Mouse (Mus musculus): ENCODE results near the gene Ripply2. TPM values are rescaled to one million over a fixed set of nuclear protein-coding genes. Genes with fewer than 3 reads are reported as not detected.
A peak's percentile ranks its signal among the peaks of the same experiment; 100 is the strongest.
"Not testable (repeated sequence)": the region's sequence is repeated elsewhere in the genome, so short reads cannot be mapped to it uniquely, and the experiment has no call there.

The Ripply2 gene
- total RNA-seq (2021) = 1 to 10 TPM; 1.8 to 2.3 TPM
- 1.1 and 1.9 TPM in 2 replicates for polyA plus RNA-seq (2012; rRNA removed)
- long read RNA-seq = 0 reads

DNA sequence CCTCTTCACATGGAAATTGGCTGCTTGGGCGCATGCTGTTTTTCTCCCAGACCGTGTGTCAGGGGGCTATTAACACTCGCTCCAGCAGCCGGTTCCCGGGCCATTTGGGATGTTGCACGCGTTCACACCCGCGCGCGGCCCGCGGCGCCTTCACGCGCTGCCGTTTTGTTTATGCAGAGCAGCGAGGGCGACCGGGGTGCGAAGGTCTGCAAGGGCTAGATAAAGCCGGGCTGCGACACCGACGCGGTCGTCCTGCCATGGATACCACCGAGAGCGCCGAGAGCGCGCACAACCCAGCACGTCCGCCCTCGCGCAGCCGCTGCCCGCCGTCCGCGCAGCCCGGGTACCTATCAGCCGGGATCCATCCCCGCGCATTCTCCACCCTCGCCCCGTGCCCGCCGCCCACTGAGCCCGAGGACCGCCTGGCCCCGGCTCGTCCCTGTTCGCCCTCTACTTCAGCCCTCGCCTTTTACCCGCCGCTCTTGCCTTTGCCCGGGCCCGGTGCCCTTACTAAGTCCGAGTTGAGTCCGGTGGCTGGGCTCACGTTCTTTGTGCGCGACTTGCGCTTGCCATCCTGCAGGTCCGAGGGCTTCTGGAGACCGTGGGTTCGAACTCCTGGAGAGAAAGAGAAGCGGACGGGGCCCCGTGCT is at the start of gene Ripply2:
Ripply2 (plus strand) TSS at position 250 of the 650 bp plus-strand sequence.
- peak; percentile 43 for DNase-seq

DNA sequence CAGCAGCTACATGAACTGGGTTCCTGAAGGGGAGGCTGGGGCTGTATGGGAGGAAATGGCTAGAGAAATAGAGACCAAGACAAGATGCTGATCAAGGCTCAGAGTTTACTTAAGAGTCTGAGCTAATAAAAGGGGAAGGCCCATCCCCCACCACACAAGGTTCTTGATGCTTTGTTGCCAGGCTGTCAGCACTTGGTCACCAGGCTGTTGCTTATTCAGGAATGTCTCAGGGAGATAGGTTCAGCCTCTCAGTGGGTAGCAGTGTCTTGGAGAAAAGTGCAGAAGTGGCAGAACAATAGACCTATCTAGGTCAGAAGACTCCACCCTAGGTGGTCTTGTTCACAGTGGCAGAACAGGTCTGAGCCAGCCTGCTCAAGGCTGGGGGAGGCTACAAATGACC is 42.9 kb upstream of the Ripply2 start:
- DNase-seq = not testable (repeated sequence)

DNA sequence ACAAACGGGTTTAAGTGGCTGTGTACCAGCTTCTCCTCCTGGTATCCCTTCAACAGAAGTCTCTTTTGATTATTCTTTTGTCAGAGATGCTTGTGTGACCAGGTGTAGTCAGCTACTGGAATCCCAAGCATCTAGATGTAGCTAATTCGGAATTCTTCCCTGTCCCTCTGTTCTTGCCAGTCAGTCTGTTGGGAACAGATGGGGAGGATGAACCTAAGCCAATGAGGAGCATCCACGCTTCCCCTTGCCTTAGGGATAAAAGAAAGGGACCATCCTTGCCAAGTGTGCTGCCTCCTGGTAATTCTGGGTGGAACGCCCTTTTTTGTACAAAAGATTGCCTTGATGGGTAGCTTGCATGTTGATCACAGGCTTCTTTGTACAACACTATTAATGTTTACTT is 41.8 kb upstream of the Ripply2 start:
- DNase-seq = no peak

DNA sequence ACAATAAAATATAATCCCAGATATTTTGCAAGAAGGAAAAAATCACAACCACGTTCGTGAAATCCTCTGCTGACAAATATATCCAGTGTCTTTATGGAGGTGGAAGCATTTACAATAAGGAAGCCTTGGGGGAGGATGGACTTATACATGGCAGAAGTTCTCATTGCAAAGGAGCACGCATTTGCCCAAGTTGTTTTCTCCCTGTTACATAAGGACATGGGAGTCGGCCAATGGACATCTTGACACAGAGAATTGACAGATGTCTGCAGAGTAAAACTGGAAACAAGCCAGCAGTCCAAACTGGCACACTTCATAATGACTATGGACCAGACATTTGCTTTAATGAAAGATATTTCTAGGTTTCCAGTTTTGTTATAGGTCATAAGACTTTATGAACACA is 38.4 kb upstream of the Ripply2 start:
- DNase-seq = peak; percentile 38

DNA sequence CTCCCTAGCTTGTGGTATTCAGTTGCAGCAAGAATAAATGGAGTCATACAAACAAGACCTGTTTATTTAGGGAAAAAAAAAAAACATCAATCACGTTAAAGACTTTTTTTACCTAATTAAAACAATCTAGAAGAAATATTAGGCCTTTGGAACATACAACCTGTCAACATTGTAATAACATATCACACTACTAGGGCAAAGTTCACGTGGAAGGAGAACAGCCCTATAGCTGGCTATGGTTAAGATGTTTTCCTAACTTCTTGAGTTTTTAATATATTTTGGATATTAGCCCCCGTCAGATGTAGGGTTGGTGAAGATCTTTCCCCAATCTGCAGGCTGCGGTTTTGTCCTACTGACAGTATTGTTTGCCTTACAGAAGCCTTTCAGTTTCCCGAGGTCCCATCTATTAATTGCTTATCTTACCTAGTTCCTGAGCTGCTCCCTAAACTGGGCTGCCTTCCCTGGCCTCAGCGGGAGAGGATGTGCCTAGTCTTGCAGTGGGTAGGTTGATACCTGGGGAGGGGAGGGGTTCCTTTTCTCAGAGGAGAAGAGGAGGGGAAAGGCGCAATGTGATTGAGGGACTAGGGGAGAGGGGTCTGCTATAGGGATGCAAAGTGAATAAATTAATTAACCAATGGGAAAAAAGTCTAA is 37.0 kb upstream of the Ripply2 start:
- DNase-seq = no peak

DNA sequence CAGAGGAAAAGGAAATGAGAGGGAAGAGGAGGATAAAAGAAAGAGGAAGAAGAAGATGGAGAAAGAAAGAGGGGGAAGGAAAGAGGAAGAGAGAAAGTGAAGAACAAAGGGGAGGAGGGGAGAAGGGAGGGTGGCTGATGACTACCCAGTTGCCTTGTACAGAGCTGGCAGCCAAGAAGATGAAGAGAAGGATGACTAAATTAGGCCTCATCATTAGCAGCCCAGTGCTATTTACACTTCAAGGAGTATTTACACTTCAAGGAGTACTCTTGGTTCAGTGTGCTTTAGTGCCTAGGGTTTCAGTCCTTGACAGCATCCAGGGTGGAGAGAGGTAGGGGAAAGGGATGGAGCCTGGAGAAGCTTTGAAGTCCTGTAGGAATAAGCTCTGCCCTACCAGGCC is 35.3 kb upstream of the Ripply2 start:
- DNase-seq = no peak

DNA sequence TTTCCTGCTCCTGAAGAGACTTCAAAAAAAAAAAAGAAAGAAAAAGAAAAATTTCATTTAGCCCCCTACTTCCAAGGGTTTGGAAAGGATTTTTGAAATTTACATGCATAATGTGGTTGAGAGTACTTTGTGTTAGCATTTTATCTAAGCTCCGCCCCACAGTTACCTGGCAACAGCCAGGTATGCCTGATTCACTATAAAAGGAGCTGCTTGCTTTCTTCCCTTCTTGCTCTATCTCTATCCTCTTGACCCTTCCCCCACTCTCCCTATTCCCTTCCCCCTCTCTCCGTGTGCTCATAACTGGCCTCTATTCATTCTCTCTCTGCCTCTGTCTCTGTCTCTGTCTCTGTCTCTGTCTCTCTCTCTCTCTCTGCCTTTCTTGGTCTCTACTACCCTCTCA is 34.4 kb upstream of the Ripply2 start:
- no peak for DNase-seq

DNA sequence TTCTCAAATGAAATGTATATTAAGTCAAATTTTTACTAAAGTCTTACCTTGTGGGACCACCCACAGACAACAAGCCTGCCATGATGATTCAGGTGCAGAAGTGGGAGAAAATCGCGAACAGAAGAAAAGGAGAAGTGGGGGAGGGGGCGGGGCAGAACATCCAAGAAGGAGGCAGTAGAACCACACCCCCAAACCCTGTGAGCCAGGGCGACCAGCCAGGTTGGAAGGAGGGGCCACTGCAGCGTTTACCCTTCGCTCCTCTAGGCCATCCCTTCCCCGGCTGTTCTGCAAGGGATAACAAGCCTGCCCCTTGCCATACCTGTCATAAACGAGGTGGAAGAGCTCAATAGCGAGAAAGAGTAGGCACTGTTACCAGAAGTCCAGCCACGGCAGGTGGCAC is 33.8 kb upstream of the Ripply2 start:
- DNase-seq = no peak

DNA sequence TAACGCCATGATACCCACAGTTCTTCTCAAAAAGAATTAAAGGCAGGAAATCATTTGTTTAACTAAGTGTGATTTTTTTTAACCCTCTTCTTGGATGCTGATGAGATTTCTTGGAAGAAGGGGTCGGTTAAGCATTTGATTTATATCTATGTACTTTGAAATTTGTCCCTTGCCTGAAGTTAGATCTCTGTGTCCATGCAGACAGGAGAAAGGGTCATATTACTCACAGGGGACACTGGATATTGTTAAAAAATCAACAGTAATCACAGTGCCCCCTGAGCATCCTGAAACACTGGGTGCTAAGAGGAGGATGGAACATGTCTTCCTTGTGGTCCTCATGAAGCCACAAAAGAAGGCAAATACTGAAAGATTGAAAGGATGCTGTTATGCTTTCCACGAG is 30.8 kb upstream of the Ripply2 start:
- DNase-seq = no peak

DNA sequence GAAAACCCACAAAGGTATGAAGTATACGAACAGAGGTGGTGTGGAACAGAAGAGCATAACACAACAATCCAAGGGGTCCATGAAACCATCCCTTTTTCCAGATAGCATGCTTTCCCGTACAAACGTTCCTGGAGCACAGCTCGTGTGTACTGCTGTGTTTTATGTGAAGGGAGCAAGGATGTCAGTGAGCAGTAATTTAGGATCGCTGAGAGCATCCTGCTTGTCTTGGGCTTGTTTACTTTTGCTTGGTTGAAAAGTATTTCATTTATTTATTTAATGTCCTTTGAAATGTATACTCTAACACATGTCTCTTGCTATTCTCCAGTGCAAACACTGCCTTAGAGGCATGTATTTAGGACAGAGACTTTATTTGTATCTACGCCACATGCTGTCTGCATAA is 30.2 kb upstream of the Ripply2 start:
- DNase-seq = no peak

DNA sequence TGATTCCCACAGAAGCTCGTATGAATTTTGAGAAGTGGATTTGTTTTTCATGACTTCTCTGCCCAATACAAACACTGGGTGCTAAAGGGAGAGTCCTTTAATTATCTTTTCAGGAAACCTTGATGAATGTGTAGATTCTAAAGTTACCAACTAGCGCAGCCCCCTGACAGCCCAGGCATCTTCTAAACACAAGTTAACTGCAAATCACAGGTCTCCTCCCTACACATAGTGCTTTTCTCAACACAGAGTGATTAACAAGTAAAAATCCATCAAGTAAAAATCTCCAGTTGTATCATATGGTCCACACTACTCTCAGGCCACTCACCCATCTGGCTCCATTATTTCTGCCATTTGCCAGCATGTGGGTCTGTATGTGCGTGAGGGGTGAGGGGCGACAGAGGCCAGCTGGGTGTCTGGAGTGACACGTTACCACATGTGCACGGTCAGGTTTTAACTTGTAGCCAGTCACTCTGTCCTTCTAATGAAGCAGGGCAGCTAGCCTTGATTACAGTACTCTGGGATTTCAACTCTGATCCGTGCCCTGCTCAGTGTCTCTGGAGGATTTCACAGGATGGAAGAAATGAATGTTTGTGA is 28.5 kb upstream of the Ripply2 start:
- no peak for DNase-seq

DNA sequence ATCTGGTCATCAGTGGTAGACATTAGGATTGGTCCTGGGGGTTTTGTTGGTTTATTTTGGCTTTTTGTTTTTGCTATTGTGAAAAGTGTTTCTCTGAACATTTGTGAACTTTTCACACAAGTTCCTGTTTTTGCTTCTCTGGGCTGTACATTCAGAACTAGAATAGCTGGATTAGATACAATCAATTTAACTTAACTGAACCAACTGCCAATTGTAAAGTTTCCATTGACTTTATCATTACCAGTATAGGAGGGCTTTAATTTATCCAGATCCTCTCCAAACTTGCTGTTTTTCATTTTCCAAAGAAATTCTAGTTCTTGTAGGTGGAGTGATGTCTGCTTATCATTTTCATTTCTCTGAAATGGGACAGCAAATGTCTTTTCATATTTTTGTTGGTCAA is 25.5 kb upstream of the Ripply2 start:
- DNase-seq = no peak

DNA sequence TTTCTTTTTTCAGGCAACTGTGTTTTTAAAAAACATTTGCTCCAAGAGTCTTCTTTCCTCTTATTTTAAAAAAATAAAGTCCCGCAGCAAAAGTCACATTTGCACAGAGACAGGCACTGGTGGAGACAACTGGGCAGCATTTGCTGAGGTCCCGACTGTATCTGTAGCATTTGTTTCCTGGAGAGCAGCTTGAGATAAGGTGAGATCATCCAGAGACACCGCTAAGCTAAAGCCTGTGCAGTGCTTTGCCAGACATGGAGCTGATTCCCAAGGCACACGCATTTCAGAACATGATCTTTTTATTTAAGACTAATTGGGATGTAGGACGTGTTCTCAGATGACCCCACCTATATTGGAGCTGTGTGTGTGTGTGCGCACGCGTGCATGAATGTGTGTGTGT is 23.6 kb upstream of the Ripply2 start:
- no peak for DNase-seq

DNA sequence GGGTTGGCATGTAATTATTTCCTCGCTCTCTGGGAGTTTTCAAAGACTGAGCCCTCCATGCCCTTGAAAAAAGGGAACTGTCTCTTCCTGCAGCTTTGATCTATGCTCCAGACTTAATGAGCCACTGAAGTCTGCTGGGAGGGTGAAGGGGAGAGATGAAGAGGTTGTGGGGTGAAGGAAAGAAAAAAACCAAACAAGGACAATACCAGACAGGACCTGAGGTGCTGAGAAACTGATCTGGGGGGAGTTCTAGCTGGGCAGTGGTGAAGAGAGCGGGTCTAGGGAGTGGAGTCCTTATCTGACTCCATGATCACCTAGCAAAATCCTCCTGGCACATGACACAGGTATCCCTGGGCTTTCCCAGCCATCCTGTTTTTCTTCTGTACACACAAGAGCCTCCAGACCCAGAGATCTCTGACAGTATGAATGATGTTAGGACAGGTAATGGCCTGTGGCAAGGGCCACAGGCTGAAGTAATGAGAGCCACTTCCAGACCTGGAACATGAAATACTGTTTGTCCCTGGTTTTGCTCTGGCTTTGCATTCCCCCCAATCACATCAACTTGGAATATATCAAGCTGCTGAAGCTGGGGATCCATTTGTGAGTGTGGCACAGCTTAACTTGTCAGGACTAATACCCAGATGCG is 18.2 kb upstream of the Ripply2 start:
- DNase-seq = no peak

DNA sequence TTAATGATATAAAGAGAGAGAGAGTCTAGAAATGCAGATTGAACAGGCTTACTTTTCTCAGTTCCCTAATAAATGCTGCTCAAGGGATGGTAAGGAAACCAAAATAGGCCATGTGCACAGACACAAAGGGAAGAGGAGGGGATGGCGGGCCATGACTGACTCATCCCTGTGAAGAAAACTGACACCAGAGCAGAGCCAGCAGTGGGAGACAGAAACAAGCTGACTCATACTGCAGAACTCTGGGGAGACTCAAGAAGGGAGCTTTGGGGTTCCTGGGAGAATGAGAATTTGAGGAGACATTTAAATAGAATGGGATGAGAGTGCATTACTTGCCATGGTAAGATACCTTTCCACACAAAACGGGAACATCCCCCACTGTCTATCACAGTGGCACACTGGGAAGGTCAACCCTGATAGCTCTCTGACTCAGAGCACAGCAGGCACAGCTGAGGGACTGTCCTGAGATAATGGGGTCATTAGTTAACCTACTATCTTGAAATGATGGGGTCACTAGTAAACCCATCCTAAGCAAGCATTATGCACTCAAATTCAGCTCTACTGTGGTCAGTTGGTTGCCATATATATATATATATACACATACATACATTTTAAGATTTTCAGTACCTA is 15.3 kb upstream of the Ripply2 start:
- peak; percentile 81 for DNase-seq

DNA sequence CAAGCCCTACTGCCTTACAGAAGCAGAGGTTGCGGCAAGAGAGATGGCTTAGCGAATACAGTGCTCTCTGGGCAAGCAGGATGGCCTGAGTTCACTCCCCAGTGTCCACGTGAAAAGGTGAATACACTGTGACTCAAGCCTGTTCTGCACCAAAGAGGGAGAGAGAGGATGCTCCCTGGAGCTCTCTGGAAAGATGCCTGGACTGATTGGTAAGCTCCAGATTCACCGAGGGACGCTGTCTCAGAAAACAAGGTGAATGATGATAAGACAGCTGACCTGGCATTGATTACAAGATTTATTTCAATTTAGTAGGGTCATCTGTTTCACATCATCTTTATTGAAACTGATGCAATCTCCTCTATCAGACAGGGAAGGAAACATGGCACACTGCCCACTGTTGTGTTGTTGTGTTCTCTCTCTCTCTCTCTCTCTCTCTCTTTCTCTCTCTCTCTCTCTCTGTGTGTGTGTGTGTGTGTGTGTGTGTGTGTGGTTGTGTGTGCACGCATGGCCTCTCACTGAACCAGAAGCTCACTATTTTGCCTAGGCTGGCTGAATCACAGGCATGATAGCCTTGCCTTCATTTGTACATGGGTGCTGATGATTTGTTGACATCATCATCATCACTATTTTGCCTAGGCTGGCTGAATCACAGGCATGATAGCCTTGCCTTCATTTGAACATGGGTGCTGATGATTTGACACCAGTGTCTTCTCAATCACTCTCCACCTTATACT is 10.5 kb upstream of the Ripply2 start:
- peak; percentile 25 for DNase-seq

DNA sequence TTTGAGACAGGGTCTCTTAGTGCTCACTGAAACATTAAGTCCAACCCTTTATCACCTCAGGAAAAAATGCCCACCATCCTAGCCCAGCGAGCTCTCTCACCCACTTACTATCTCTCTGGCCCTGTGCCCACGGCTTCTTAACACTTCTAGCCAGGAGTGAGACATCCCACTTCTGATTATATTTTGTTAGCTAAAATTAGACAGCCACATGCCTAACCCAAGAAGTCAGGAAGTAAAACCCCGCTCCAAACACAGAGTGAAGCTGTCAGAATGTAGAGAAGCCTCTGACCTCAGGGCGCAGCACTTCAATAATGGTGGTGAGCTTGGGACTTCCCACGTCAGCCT is 9.9 kb upstream of the Ripply2 start:
- no peak for DNase-seq

DNA sequence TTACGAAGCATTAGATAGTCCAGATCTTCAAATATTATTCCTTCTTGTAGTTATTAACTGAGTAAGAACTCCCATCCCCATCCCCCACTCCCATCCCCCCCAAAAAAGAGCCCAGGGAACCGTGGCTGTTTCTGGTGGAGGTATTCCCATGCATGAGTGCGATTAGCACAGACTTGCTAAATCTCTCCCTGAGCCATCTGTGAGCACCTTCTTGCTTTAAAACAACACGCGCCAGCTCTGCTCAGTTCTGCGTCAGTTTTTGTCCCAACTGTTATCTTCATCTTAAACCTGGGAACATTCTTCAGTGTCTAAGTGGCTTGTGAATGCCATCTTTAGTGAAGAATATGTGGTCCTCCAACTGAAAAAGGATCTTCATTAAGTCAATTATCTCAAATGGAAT is 6.8 kb upstream of the Ripply2 start:
- DNase-seq = no peak

DNA sequence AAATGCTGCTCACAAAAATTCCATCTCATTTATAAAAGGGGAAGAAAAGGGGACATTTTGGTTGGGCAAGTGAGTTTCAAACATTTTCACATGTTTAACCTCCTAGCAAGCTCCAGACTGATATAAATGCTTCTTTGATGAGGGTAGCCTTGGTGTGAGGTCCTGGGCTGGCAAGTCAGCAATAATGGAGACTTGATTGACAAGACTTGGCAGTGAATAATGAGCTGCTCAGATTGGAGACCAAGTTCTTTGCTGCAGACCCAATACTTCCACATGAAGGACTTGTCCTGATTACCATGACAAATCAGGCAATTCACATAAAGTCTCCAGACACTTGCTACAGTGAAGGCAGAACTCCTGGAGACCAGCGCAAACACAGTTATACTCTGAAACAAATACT is 6.4 kb upstream of the Ripply2 start:
- no peak for DNase-seq

DNA sequence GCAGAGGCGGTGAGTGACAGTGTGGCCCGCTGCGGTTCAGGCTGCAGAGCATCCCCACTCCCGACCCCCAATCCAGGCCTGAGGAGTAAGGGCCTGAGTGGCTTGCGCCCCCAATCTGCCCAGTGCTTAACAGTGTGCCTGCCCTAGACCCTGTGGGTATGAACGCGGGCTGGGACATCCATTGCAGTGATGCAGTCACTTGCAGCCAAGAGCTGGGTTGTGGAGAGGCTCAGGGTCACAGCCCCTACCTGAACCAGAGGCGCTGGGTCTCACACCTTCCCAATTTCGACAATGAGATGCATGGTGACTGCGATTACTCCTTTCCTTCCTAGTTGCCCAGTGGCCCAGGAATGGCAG is 579 bp downstream of the Ripply2 start:
- DNase-seq = no peak

DNA sequence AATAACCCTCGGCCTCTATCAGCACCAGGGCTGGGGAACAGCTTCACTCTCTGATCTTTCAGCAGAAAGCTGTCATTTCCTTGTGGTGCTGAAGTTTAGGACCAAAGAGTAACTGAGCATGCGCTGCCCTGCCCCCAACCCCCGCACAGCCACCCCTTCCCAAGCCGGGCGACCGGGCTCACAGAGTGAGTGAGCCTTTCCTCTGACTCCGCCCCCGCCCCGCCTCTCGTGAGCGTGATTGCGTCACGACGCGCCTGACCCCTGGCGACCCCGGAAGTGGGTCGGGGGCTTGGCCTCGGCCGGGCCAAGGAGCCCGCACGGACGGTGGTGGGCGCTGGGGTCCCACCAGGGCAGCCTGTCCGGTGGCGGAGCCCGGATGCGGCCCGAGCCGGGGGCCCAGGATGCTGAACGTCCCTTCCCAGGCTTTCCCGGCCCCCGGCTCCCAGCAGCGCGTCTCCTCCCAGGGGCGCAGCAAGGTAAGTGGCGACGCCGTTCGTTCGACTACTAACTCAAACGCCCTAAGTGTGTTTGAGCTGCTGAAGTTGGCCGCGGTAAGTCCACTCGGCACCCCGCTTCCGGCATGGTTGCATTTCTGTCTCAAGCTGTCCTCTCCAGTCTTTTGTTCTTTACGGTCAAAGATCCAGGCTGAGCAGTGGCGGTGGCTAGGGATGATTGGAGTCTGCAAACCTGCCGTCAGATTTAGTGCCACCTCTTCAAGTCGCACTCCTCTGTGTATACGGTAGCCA is 6.6 kb downstream of the Ripply2 start, which contains the start of gene Cyb5r4:
Cyb5r4 (plus strand) TSS at position 237 of the 746 bp plus-strand sequence.
- peak; percentile 97 for DNase-seq
